8 mouse cellular contexts compared by ENCODE assay signal in genomic region chr9:14613308-14614204, GRCm38 (mm10). TPM values are rescaled to one million over a fixed set of nuclear protein-coding genes. Genes with fewer than 3 reads are reported as not detected.
A peak's percentile ranks its signal among the peaks of the same experiment; 100 is the strongest.
DNase-seq lines count a peak whose midpoint lies in the region; ATAC-seq and TF ChIP-seq lines count a peak whose summit lies in the region.

No protein-coding gene starts in this region.

- peaks cover 13% of the 10 kb centered on the region; the same call in 1 of the 2 replicates for H3K4me1 ChIP-seq in liver, embryonic 13.5 days (replicated peaks)
- peaks cover 13% of the 10 kb centered on the region; the same call in 1 of the 2 replicates for H3K4me1 ChIP-seq in stomach, postnatal 0 days (replicated peaks; ENCODE audit: control insufficient read depth, insufficient read depth)

- H3K4me2 ChIP-seq in liver, embryonic 13.5 days, result peak overlapping the region; percentile 56
- H3K4me2 ChIP-seq in stomach, postnatal 0 days (replicated peaks; ENCODE audit: low read depth), result peak overlapping the region; percentile 84

- H3K36me3 ChIP-seq in liver, embryonic 13.5 days, result no peaks in the 10 kb centered on the region
- H3K36me3 ChIP-seq in stomach, postnatal 0 days (ENCODE audit: control insufficient read depth, insufficient read depth, low read length), result no peaks in the 10 kb centered on the region

- peak overlapping the region; percentile 59 for H3K4me3 ChIP-seq in liver, embryonic 13.5 days (replicated peaks)
- peak overlapping the region; percentile 84 for H3K4me3 ChIP-seq in stomach, postnatal 0 days (ENCODE audit: low read depth, low read length)

- no peak for TF ChIP-seq CTCF in Patski (IDR thresholded peaks at IDR 0.05)
- no peak for TF ChIP-seq CTCF in stomach, postnatal 0 days (IDR thresholded peaks at IDR 0.05; ENCODE audit: low read depth)

- intact Hi-C loops in heart, postnatal 25 days (cut with DNase I), result loop anchor here (5.0 kb wide), 1 partner anchor 36 kb away; no protein-coding TSS in a partner anchor

- POLR2A ChIA-PET in Patski (lab: Charles Lee), result interaction anchor here (0.6 kb wide), 1 partner anchor 555 kb away, joined by 9 read pairs; no protein-coding TSS in a partner anchor

- peak; percentile 6 for DNase-seq in adrenal gland, adult 2 months
- no peak for DNase-seq in adrenal gland, adult 8-10 months
- DNase-seq in Patski (ENCODE audit: low read depth, low spot score), result no peak
- DNase-seq in heart, postnatal 25 days (ENCODE audit: low spot score), result peak; percentile 21
- DNase-seq in liver, embryonic 13.5 days, result no peak
- no peak for DNase-seq in stomach, postnatal 0 days (ENCODE audit: low spot score)
- no peak for DNase-seq in thymus, postnatal 36 days
- DNase-seq in natural killer cell, adult 2 months (ENCODE audit: low spot score in 2 of 2), result no peak

- no peaks in the 10 kb centered on the region for H3K27me3 ChIP-seq in Patski
- H3K27me3 ChIP-seq in liver, embryonic 13.5 days, result peaks cover 51% of the 10 kb centered on the region
- no peaks in the 10 kb centered on the region for H3K27me3 ChIP-seq in stomach, postnatal 0 days (ENCODE audit: control insufficient read depth, insufficient read depth, low read length)

- peak; percentile 5 for ATAC-seq in Patski
- no peak for ATAC-seq in liver, embryonic 13.5 days (ENCODE audit: low read depth)
- no peak for ATAC-seq in stomach, postnatal 0 days (ENCODE audit: low FRiP score, low TSS enrichment)

- no peak for TF ChIP-seq EP300 in stomach, postnatal 0 days (optimal IDR thresholded peaks at IDR 0.05)

- H3K27ac ChIP-seq in liver, embryonic 13.5 days, result peak overlapping the region; percentile 66; the same call in 1 of the 2 replicates
- peak overlapping the region; percentile 93 for H3K27ac ChIP-seq in stomach, postnatal 0 days (replicated peaks)

- CTCF ChIA-PET in Patski (lab: Charles Lee), result interaction anchor here (2.3 kb wide), 1 partner anchor 21 kb away, joined by 5 read pairs; no protein-coding TSS in a partner anchor

- 16% methylated on average over 15 of the region's 15 CpGs for WGBS in liver, embryonic 13.5 days (ENCODE audit: insufficient replicate concordance)
- WGBS in stomach, postnatal 0 days, result 2% methylated on average over 15 of the region's 15 CpGs

- H3K9ac ChIP-seq in liver, embryonic 13.5 days, result peak overlapping the region; percentile 70
- peak overlapping the region; percentile 96 for H3K9ac ChIP-seq in stomach, postnatal 0 days (ENCODE audit: low read length)

- H3K9me3 ChIP-seq in liver, embryonic 13.5 days (replicated peaks), result no peaks in the 10 kb centered on the region
- H3K9me3 ChIP-seq in stomach, postnatal 0 days (ENCODE audit: control insufficient read depth, low read length), result no peaks in the 10 kb centered on the region

- in situ Hi-C loops in Patski (cut with MboI; ENCODE audit: low pct_unique_long_range_greater_than_20kb), result loop anchor here (5.0 kb wide), 1 partner anchor 91 kb away; no protein-coding TSS in a partner anchor

RNA-seq across cellular contexts. Expression of gene Amotl1, which starts 31.3 kb away (rescaled TPM):
- total RNA-seq in adrenal gland, adult 2 months (2021), result 10 to 100 TPM; 31.8 to 46.0 TPM
- polyA plus RNA-seq in adrenal gland, adult 2 months (2012; rRNA removed), result 22.2 and 27.0 TPM in 2 replicates
- total RNA-seq in adrenal gland, adult 8-10 months (2022), result 10 to 100 TPM; 26.5 to 48.4 (median 40.6) TPM
- 44.1 TPM for polyA plus RNA-seq in Patski (2021)
- total RNA-seq in heart, postnatal 25 days (2021), result 10 to 100 TPM; 57.9 to 59.9 TPM
- 1.6 and 1.8 TPM in 2 replicates for polyA plus RNA-seq in liver, embryonic 13.5 days (2015; fragmentation: Nextera tagmentation; extraction: Ambion mirVana)
- polyA plus RNA-seq in stomach, postnatal 0 days (2015; fragmentation: Nextera tagmentation; extraction: Ambion mirVana), result 7.3 and 7.7 TPM in 2 replicates

Comparison
In these comparisons a context has a peak if more than half of its experiments do, and no peak if none do; other contexts are left out.
1. DNase-seq: peak in adrenal gland, adult 2 months (single experiment) and heart, postnatal 25 days (single experiment); none in adrenal gland, adult 8-10 months (single experiment), Patski (single experiment), liver, embryonic 13.5 days (single experiment), stomach, postnatal 0 days (single experiment), thymus, postnatal 36 days (0 of 2) and natural killer cell, adult 2 months (0 of 2).